Mouse (Mus musculus) right cerebral cortex, postnatal 36 days (tissue): ENCODE measurements at regions not wholly inside any gene's neighbourhood (a gene's known extent, or its start where the extent isn't known, plus 50 kb on each side); places are given as distances from the start of the nearest gene placed in this dataset.

ENCODE experiments used
- DNase-seq, 2 experiments: peaks; one replicate each; pipeline ENCODE4 v3.0.0; 2022; ENCODE audit warnings: low spot score in 2 of 2, mixed read lengths in 1 of 2

GRCm38 (mm10) chr5:49909483-49909882 is 149.3 kb downstream of the Adgra3 start:
- no peak for DNase-seq

- DNase-seq = peak; percentile 1 to 27
These were observed 162.7 kb downstream of the Adgra3 start for GRCm38 (mm10) chr5:49896106-49896505.

- DNase-seq = no peak
These were observed 178.4 kb downstream of the Adgra3 start for GRCm38 (mm10) chr5:49880383-49880782.

GRCm38 (mm10) chr5:49876240-49876639 is 182.6 kb downstream of the Adgra3 start:
- DNase-seq = no peak

GRCm38 (mm10) chr5:49857202-49857601 is 201.6 kb downstream of the Adgra3 start:
- no peak for DNase-seq

- no peak for DNase-seq
These were observed 202.8 kb downstream of the Adgra3 start for GRCm38 (mm10) chr5:49856036-49856435.

GRCm38 (mm10) chr5:49848680-49849079 is 210.1 kb downstream of the Adgra3 start:
- no peak for DNase-seq

GRCm38 (mm10) chr5:49848174-49848573 is 210.6 kb downstream of the Adgra3 start:
- no peak for DNase-seq

- DNase-seq = no peak
These were observed 240.0 kb downstream of the Adgra3 start for GRCm38 (mm10) chr5:49818832-49819231.

- no peak for DNase-seq
These were observed 242.1 kb downstream of the Adgra3 start for GRCm38 (mm10) chr5:49816751-49817150.

- no peak for DNase-seq
These were observed 245.5 kb downstream of the Adgra3 start for GRCm38 (mm10) chr5:49813335-49813734.

GRCm38 (mm10) chr5:49788494-49789160 is 263.9 kb upstream of the Kcnip4 start:
- DNase-seq = no peak

GRCm38 (mm10) chr5:49783728-49784127 is 259.0 kb upstream of the Kcnip4 start:
- no peak for DNase-seq

GRCm38 (mm10) chr5:49761054-49761453 is 236.3 kb upstream of the Kcnip4 start:
- DNase-seq = peak in 1 of 2 experiments; percentile 2

- no peak for DNase-seq
These were observed 230.8 kb upstream of the Kcnip4 start for GRCm38 (mm10) chr5:49755531-49755930.

GRCm38 (mm10) chr5:49712607-49713006 is 187.9 kb upstream of the Kcnip4 start:
- DNase-seq = no peak

GRCm38 (mm10) chr5:49682156-49682555 is 157.4 kb upstream of the Kcnip4 start:
- no peak for DNase-seq

GRCm38 (mm10) chr5:49681514-49681913 is 156.8 kb upstream of the Kcnip4 start:
- DNase-seq = no peak

- no peak for DNase-seq
These were observed 151.2 kb upstream of the Kcnip4 start for GRCm38 (mm10) chr5:49675885-49676284.

GRCm38 (mm10) chr5:49665196-49665595 is 140.5 kb upstream of the Kcnip4 start:
- DNase-seq = no peak

- DNase-seq = no peak
These were observed 139.2 kb upstream of the Kcnip4 start for GRCm38 (mm10) chr5:49663928-49664327.

- no peak for DNase-seq
These were observed 137.4 kb upstream of the Kcnip4 start for GRCm38 (mm10) chr5:49662096-49662495.

- DNase-seq = no peak
These were observed 135.9 kb upstream of the Kcnip4 start for GRCm38 (mm10) chr5:49660598-49660997.

GRCm38 (mm10) chr5:49650953-49651352 is 126.2 kb upstream of the Kcnip4 start:
- DNase-seq = peak in 1 of 2 experiments; percentile 8
